Mouse (Mus musculus): ENCODE measurements around the gene Cacna1s.

- TF ChIP-seq CTCF (IDR thresholded peaks at IDR 0.05; ENCODE audit: low read depth, low read length) (no peak), POLR2A (IDR thresholded peaks at IDR 0.05; ENCODE audit: borderline replicate concordance, low read depth, low read length) (no peak)
These were observed 9.2 kb downstream of the Cacna1s start for GRCm38 (mm10) chr1:136061790-136062141.
